Mouse (Mus musculus): ENCODE results near the gene Ripply2.
A peak's percentile ranks its signal among the peaks of the same experiment; 100 is the strongest.
"Not testable (repeated sequence)": the region's sequence is repeated elsewhere in the genome, so short reads cannot be mapped to it uniquely, and the experiment has no call there.

Ripply2 gene

DNA sequence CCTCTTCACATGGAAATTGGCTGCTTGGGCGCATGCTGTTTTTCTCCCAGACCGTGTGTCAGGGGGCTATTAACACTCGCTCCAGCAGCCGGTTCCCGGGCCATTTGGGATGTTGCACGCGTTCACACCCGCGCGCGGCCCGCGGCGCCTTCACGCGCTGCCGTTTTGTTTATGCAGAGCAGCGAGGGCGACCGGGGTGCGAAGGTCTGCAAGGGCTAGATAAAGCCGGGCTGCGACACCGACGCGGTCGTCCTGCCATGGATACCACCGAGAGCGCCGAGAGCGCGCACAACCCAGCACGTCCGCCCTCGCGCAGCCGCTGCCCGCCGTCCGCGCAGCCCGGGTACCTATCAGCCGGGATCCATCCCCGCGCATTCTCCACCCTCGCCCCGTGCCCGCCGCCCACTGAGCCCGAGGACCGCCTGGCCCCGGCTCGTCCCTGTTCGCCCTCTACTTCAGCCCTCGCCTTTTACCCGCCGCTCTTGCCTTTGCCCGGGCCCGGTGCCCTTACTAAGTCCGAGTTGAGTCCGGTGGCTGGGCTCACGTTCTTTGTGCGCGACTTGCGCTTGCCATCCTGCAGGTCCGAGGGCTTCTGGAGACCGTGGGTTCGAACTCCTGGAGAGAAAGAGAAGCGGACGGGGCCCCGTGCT lies at the start of gene Ripply2:
TSS of gene Ripply2 (plus strand) at position 250 of the 650 bp plus-strand sequence.
- DNase-seq (ENCODE audit: low spot score), result no peak

DNA sequence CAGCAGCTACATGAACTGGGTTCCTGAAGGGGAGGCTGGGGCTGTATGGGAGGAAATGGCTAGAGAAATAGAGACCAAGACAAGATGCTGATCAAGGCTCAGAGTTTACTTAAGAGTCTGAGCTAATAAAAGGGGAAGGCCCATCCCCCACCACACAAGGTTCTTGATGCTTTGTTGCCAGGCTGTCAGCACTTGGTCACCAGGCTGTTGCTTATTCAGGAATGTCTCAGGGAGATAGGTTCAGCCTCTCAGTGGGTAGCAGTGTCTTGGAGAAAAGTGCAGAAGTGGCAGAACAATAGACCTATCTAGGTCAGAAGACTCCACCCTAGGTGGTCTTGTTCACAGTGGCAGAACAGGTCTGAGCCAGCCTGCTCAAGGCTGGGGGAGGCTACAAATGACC lies 42.9 kb upstream of the Ripply2 start:
- not testable (repeated sequence) for DNase-seq (ENCODE audit: low spot score)

DNA sequence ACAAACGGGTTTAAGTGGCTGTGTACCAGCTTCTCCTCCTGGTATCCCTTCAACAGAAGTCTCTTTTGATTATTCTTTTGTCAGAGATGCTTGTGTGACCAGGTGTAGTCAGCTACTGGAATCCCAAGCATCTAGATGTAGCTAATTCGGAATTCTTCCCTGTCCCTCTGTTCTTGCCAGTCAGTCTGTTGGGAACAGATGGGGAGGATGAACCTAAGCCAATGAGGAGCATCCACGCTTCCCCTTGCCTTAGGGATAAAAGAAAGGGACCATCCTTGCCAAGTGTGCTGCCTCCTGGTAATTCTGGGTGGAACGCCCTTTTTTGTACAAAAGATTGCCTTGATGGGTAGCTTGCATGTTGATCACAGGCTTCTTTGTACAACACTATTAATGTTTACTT lies 41.8 kb upstream of the Ripply2 start:
- no peak for DNase-seq (ENCODE audit: low spot score)

DNA sequence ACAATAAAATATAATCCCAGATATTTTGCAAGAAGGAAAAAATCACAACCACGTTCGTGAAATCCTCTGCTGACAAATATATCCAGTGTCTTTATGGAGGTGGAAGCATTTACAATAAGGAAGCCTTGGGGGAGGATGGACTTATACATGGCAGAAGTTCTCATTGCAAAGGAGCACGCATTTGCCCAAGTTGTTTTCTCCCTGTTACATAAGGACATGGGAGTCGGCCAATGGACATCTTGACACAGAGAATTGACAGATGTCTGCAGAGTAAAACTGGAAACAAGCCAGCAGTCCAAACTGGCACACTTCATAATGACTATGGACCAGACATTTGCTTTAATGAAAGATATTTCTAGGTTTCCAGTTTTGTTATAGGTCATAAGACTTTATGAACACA lies 38.4 kb upstream of the Ripply2 start:
- no peak for DNase-seq (ENCODE audit: low spot score)

DNA sequence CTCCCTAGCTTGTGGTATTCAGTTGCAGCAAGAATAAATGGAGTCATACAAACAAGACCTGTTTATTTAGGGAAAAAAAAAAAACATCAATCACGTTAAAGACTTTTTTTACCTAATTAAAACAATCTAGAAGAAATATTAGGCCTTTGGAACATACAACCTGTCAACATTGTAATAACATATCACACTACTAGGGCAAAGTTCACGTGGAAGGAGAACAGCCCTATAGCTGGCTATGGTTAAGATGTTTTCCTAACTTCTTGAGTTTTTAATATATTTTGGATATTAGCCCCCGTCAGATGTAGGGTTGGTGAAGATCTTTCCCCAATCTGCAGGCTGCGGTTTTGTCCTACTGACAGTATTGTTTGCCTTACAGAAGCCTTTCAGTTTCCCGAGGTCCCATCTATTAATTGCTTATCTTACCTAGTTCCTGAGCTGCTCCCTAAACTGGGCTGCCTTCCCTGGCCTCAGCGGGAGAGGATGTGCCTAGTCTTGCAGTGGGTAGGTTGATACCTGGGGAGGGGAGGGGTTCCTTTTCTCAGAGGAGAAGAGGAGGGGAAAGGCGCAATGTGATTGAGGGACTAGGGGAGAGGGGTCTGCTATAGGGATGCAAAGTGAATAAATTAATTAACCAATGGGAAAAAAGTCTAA lies 37.0 kb upstream of the Ripply2 start:
- DNase-seq (ENCODE audit: low spot score), result no peak

DNA sequence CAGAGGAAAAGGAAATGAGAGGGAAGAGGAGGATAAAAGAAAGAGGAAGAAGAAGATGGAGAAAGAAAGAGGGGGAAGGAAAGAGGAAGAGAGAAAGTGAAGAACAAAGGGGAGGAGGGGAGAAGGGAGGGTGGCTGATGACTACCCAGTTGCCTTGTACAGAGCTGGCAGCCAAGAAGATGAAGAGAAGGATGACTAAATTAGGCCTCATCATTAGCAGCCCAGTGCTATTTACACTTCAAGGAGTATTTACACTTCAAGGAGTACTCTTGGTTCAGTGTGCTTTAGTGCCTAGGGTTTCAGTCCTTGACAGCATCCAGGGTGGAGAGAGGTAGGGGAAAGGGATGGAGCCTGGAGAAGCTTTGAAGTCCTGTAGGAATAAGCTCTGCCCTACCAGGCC lies 35.3 kb upstream of the Ripply2 start:
- DNase-seq (ENCODE audit: low spot score), result no peak

DNA sequence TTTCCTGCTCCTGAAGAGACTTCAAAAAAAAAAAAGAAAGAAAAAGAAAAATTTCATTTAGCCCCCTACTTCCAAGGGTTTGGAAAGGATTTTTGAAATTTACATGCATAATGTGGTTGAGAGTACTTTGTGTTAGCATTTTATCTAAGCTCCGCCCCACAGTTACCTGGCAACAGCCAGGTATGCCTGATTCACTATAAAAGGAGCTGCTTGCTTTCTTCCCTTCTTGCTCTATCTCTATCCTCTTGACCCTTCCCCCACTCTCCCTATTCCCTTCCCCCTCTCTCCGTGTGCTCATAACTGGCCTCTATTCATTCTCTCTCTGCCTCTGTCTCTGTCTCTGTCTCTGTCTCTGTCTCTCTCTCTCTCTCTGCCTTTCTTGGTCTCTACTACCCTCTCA lies 34.4 kb upstream of the Ripply2 start:
- no peak for DNase-seq (ENCODE audit: low spot score)

DNA sequence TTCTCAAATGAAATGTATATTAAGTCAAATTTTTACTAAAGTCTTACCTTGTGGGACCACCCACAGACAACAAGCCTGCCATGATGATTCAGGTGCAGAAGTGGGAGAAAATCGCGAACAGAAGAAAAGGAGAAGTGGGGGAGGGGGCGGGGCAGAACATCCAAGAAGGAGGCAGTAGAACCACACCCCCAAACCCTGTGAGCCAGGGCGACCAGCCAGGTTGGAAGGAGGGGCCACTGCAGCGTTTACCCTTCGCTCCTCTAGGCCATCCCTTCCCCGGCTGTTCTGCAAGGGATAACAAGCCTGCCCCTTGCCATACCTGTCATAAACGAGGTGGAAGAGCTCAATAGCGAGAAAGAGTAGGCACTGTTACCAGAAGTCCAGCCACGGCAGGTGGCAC lies 33.8 kb upstream of the Ripply2 start:
- DNase-seq (ENCODE audit: low spot score), result no peak

DNA sequence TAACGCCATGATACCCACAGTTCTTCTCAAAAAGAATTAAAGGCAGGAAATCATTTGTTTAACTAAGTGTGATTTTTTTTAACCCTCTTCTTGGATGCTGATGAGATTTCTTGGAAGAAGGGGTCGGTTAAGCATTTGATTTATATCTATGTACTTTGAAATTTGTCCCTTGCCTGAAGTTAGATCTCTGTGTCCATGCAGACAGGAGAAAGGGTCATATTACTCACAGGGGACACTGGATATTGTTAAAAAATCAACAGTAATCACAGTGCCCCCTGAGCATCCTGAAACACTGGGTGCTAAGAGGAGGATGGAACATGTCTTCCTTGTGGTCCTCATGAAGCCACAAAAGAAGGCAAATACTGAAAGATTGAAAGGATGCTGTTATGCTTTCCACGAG lies 30.8 kb upstream of the Ripply2 start:
- no peak for DNase-seq (ENCODE audit: low spot score)

DNA sequence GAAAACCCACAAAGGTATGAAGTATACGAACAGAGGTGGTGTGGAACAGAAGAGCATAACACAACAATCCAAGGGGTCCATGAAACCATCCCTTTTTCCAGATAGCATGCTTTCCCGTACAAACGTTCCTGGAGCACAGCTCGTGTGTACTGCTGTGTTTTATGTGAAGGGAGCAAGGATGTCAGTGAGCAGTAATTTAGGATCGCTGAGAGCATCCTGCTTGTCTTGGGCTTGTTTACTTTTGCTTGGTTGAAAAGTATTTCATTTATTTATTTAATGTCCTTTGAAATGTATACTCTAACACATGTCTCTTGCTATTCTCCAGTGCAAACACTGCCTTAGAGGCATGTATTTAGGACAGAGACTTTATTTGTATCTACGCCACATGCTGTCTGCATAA lies 30.2 kb upstream of the Ripply2 start:
- DNase-seq (ENCODE audit: low spot score), result no peak

DNA sequence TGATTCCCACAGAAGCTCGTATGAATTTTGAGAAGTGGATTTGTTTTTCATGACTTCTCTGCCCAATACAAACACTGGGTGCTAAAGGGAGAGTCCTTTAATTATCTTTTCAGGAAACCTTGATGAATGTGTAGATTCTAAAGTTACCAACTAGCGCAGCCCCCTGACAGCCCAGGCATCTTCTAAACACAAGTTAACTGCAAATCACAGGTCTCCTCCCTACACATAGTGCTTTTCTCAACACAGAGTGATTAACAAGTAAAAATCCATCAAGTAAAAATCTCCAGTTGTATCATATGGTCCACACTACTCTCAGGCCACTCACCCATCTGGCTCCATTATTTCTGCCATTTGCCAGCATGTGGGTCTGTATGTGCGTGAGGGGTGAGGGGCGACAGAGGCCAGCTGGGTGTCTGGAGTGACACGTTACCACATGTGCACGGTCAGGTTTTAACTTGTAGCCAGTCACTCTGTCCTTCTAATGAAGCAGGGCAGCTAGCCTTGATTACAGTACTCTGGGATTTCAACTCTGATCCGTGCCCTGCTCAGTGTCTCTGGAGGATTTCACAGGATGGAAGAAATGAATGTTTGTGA lies 28.5 kb upstream of the Ripply2 start:
- DNase-seq (ENCODE audit: low spot score), result no peak

DNA sequence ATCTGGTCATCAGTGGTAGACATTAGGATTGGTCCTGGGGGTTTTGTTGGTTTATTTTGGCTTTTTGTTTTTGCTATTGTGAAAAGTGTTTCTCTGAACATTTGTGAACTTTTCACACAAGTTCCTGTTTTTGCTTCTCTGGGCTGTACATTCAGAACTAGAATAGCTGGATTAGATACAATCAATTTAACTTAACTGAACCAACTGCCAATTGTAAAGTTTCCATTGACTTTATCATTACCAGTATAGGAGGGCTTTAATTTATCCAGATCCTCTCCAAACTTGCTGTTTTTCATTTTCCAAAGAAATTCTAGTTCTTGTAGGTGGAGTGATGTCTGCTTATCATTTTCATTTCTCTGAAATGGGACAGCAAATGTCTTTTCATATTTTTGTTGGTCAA lies 25.5 kb upstream of the Ripply2 start:
- DNase-seq (ENCODE audit: low spot score), result no peak

DNA sequence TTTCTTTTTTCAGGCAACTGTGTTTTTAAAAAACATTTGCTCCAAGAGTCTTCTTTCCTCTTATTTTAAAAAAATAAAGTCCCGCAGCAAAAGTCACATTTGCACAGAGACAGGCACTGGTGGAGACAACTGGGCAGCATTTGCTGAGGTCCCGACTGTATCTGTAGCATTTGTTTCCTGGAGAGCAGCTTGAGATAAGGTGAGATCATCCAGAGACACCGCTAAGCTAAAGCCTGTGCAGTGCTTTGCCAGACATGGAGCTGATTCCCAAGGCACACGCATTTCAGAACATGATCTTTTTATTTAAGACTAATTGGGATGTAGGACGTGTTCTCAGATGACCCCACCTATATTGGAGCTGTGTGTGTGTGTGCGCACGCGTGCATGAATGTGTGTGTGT lies 23.6 kb upstream of the Ripply2 start:
- no peak for DNase-seq (ENCODE audit: low spot score)

DNA sequence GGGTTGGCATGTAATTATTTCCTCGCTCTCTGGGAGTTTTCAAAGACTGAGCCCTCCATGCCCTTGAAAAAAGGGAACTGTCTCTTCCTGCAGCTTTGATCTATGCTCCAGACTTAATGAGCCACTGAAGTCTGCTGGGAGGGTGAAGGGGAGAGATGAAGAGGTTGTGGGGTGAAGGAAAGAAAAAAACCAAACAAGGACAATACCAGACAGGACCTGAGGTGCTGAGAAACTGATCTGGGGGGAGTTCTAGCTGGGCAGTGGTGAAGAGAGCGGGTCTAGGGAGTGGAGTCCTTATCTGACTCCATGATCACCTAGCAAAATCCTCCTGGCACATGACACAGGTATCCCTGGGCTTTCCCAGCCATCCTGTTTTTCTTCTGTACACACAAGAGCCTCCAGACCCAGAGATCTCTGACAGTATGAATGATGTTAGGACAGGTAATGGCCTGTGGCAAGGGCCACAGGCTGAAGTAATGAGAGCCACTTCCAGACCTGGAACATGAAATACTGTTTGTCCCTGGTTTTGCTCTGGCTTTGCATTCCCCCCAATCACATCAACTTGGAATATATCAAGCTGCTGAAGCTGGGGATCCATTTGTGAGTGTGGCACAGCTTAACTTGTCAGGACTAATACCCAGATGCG lies 18.2 kb upstream of the Ripply2 start:
- no peak for DNase-seq (ENCODE audit: low spot score)

DNA sequence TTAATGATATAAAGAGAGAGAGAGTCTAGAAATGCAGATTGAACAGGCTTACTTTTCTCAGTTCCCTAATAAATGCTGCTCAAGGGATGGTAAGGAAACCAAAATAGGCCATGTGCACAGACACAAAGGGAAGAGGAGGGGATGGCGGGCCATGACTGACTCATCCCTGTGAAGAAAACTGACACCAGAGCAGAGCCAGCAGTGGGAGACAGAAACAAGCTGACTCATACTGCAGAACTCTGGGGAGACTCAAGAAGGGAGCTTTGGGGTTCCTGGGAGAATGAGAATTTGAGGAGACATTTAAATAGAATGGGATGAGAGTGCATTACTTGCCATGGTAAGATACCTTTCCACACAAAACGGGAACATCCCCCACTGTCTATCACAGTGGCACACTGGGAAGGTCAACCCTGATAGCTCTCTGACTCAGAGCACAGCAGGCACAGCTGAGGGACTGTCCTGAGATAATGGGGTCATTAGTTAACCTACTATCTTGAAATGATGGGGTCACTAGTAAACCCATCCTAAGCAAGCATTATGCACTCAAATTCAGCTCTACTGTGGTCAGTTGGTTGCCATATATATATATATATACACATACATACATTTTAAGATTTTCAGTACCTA lies 15.3 kb upstream of the Ripply2 start:
- no peak for DNase-seq (ENCODE audit: low spot score)

DNA sequence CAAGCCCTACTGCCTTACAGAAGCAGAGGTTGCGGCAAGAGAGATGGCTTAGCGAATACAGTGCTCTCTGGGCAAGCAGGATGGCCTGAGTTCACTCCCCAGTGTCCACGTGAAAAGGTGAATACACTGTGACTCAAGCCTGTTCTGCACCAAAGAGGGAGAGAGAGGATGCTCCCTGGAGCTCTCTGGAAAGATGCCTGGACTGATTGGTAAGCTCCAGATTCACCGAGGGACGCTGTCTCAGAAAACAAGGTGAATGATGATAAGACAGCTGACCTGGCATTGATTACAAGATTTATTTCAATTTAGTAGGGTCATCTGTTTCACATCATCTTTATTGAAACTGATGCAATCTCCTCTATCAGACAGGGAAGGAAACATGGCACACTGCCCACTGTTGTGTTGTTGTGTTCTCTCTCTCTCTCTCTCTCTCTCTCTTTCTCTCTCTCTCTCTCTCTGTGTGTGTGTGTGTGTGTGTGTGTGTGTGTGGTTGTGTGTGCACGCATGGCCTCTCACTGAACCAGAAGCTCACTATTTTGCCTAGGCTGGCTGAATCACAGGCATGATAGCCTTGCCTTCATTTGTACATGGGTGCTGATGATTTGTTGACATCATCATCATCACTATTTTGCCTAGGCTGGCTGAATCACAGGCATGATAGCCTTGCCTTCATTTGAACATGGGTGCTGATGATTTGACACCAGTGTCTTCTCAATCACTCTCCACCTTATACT lies 10.5 kb upstream of the Ripply2 start:
- DNase-seq (ENCODE audit: low spot score), result no peak

DNA sequence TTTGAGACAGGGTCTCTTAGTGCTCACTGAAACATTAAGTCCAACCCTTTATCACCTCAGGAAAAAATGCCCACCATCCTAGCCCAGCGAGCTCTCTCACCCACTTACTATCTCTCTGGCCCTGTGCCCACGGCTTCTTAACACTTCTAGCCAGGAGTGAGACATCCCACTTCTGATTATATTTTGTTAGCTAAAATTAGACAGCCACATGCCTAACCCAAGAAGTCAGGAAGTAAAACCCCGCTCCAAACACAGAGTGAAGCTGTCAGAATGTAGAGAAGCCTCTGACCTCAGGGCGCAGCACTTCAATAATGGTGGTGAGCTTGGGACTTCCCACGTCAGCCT lies 9.9 kb upstream of the Ripply2 start:
- DNase-seq (ENCODE audit: low spot score), result no peak

DNA sequence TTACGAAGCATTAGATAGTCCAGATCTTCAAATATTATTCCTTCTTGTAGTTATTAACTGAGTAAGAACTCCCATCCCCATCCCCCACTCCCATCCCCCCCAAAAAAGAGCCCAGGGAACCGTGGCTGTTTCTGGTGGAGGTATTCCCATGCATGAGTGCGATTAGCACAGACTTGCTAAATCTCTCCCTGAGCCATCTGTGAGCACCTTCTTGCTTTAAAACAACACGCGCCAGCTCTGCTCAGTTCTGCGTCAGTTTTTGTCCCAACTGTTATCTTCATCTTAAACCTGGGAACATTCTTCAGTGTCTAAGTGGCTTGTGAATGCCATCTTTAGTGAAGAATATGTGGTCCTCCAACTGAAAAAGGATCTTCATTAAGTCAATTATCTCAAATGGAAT lies 6.8 kb upstream of the Ripply2 start:
- no peak for DNase-seq (ENCODE audit: low spot score)

DNA sequence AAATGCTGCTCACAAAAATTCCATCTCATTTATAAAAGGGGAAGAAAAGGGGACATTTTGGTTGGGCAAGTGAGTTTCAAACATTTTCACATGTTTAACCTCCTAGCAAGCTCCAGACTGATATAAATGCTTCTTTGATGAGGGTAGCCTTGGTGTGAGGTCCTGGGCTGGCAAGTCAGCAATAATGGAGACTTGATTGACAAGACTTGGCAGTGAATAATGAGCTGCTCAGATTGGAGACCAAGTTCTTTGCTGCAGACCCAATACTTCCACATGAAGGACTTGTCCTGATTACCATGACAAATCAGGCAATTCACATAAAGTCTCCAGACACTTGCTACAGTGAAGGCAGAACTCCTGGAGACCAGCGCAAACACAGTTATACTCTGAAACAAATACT lies 6.4 kb upstream of the Ripply2 start:
- DNase-seq (ENCODE audit: low spot score), result no peak

DNA sequence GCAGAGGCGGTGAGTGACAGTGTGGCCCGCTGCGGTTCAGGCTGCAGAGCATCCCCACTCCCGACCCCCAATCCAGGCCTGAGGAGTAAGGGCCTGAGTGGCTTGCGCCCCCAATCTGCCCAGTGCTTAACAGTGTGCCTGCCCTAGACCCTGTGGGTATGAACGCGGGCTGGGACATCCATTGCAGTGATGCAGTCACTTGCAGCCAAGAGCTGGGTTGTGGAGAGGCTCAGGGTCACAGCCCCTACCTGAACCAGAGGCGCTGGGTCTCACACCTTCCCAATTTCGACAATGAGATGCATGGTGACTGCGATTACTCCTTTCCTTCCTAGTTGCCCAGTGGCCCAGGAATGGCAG lies 579 bp downstream of the Ripply2 start:
- DNase-seq (ENCODE audit: low spot score), result no peak

DNA sequence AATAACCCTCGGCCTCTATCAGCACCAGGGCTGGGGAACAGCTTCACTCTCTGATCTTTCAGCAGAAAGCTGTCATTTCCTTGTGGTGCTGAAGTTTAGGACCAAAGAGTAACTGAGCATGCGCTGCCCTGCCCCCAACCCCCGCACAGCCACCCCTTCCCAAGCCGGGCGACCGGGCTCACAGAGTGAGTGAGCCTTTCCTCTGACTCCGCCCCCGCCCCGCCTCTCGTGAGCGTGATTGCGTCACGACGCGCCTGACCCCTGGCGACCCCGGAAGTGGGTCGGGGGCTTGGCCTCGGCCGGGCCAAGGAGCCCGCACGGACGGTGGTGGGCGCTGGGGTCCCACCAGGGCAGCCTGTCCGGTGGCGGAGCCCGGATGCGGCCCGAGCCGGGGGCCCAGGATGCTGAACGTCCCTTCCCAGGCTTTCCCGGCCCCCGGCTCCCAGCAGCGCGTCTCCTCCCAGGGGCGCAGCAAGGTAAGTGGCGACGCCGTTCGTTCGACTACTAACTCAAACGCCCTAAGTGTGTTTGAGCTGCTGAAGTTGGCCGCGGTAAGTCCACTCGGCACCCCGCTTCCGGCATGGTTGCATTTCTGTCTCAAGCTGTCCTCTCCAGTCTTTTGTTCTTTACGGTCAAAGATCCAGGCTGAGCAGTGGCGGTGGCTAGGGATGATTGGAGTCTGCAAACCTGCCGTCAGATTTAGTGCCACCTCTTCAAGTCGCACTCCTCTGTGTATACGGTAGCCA lies 6.6 kb downstream of the Ripply2 start, which contains the start of gene Cyb5r4:
TSS of gene Cyb5r4 (plus strand) at position 237 of the 746 bp plus-strand sequence.
- peak; percentile 89 for DNase-seq (ENCODE audit: low spot score)

DNA sequence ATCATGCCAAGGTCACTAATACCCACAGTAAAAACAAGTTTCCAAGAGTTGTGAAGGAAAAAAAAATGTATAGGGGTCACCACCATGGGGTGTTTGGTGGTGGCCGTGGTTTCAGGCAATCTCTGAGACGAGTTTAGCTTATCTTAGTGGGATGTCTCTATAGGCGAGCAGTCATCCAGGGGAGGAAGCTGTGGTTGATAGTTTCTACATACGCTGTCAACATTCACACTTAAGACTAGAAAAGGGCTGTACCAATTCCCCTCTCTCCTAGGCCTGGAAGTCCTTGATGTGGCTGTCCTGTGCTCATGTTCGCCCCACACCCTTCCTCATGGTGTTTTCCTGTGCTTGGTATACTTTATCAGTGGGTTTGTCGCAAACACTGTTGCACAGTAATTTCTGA lies 10.4 kb downstream of the Ripply2 start:
- no peak for DNase-seq (ENCODE audit: low spot score)
